Mouse (Mus musculus) embryonic facial prominence, embryonic 11.5 days (tissue): ENCODE measurements at regions not wholly inside any gene's neighbourhood (a gene's known extent, or its start where the extent isn't known, plus 50 kb on each side); places are given as distances from the start of the nearest gene placed in this dataset.

Experiments
- ATAC-seq: fragments of 200-750 bp; cut with Nextera tagmentation; replicated peaks from 2 replicates; pipeline ENCODE4 v1.8.0; 2017; ENCODE audit warnings: low read depth; ENCODE audit not compliant: insufficient number of reproducible peaks, low FRiP score, low TSS enrichment
- DNase-seq: peaks from one replicate; pipeline ENCODE4 v3.0.0-alpha.2; 2015; ENCODE audit warnings: low spot score
- H3K27ac ChIP-seq: fragments of 300-500 bp; sonication (generic); replicated peaks from 2 replicates; pipeline ENCODE4 v1.5.1; 2014; ENCODE audit warnings: mild to moderate bottlenecking, low read depth, low read length, control low read depth
- H3K27me3 ChIP-seq: fragments of 300-500 bp; sonication (generic); 2 replicates; pipeline ENCODE4 v1.6.1; 2014; ENCODE audit warnings: mild to moderate bottlenecking, low read length, moderate library complexity, mixed read lengths; ENCODE audit not compliant: control insufficient read depth, insufficient read depth
- H3K36me3 ChIP-seq: fragments of 300-500 bp; sonication (generic); replicated peaks from 2 replicates; pipeline ENCODE4 v1.6.1; 2014; ENCODE audit warnings: low read depth, mild to moderate bottlenecking, low read length, moderate library complexity, mixed read lengths; ENCODE audit not compliant: control insufficient read depth, insufficient read depth
- H3K4me1 ChIP-seq: fragments of 300-500 bp; sonication (generic); 2 replicates; pipeline ENCODE4 v1.6.1; 2014; ENCODE audit warnings: low read length, mixed read lengths; ENCODE audit not compliant: control insufficient read depth, insufficient read depth
- H3K4me2 ChIP-seq: fragments of 300-500 bp; sonication (generic); 2 replicates; pipeline ENCODE4 v1.6.1; 2014; ENCODE audit warnings: low read depth, mild to moderate bottlenecking, control low read depth, low read length, moderate library complexity
- H3K4me3 ChIP-seq: fragments of 300-500 bp; sonication (generic); 2 replicates; pipeline ENCODE4 v1.5.1; 2014; ENCODE audit warnings: low read depth, low read length, control low read depth
- H3K9ac ChIP-seq: fragments of 300-500 bp; sonication (generic); replicated peaks from 2 replicates; pipeline ENCODE4 v1.6.1; 2014; ENCODE audit warnings: mild to moderate bottlenecking, control low read depth, low read length
- H3K9me3 ChIP-seq: fragments of 300-500 bp; sonication (generic); replicated peaks from 2 replicates; pipeline ENCODE4 v1.6.1; 2016; ENCODE audit warnings: mild to moderate bottlenecking, low read length, inconsistent platforms, mixed read lengths; ENCODE audit not compliant: control insufficient read depth
- WGBS: fragments of 180-500 bp; shearing (Covaris S2); extraction: QIAGEN DNeasy Blood & Tissue Kit; methylation state at CpG from one replicate; pipeline ENCODE4 v1.1.7; 2014; 5-methylcytosine and 5-hydroxymethylcytosine counted together

DNA sequence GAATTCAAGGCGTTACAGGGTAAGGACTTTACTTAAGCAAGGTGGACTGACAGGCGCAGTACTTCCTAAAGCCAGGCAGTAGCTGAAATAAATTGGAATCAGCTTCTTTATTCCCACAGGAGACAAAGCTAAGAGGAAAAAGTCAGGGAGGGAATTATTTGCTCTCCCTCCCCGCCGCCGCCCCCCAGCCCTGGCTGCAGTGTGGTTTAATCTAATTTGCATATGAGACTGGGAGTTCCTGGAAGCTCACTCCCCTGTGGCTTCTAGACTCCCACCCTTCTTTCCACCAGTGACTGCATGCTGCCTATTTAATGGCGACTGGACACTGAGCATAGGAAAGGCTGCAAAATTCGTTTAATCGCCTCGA, 2292.7 kb upstream of the Gm7489 start:
- H3K27ac ChIP-seq: no peak overlapping the region
- H3K4me2 ChIP-seq: no peak overlapping the region
- WGBS: 34% methylated on average over 9 of the region's 9 CpGs
- no peaks in the 10 kb centered on the region for H3K9me3 ChIP-seq
- H3K9ac ChIP-seq: no peak overlapping the region
- no peaks in the 10 kb centered on the region for H3K27me3 ChIP-seq
- DNase-seq (peak; percentile 16), ATAC-seq (no peak)
- H3K36me3 ChIP-seq: no peaks in the 10 kb centered on the region
- no peaks in the 10 kb centered on the region for H3K4me1 ChIP-seq
- no peak overlapping the region for H3K4me3 ChIP-seq

DNA sequence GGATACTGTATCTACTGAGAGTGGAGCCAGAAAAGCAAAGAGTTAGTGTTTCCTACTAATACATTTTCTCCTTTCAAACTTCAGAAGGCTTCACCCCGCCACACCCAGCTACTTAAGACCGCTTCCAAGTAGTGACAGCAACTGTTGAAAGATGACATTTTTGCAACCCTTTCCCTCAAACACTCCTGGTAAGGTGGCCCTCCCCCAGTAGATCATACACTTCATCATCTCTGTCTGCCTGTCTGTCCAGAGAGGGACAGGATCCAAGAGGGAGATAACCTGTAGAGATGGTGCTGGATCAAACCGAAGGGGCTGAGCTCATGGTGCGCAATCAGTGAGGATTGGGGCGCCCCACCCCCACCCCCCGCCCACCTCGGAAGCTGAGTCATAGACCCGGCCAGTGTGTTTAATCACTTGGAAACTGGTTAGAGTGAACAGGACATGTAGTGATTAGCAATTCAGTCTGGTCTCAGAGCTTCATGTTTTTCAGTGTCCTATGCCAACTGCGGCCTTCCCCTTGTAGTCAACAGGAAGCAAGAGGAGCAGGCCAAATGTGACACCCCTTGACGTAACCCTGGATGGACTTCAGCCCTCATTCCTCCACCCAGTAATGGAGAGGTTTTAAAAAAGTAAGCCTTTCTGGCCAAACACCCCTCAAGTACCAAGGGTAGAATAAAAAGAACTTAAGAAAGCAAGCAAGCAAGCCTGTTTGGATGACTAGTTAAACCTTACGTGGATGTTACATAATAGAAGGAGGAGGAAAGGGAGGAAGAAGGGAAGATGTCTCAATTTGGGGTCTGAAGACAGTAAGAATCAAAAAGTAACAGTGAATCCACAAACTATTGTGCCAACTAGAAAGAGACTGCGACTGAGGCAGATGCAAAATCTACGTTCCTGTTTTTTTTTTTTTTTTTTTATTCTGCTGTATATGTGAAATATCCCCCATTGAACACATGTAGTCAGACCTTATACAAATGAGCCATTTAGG, 2291.9 kb upstream of the Gm7489 start:
- no peak for ATAC-seq

DNA sequence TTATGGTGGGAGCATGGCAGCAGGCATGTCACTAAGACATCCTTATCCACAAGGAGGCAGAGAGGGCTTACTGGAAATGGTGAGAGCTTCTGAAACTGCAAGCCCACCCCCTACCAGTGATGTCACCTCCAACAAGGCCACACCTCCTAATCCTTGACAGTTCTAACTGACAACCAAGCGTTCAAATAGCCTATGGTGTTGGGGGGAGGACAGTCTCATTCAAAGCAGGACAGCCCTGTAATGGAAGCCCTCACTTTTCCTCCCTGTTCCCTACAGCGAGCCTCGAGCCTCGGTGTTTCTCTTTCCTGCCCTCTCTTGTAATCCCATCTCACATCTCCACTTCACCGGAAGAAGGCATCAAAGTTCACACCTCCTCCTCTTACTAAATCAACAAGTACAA, 2290.6 kb upstream of the Gm7489 start:
- Histone ChIP-seq H3K4me3 (no peak overlapping the region), H3K36me3 (no peaks in the 10 kb centered on the region), H3K27ac (no peak overlapping the region), H3K9me3 (no peaks in the 10 kb centered on the region), H3K9ac (no peak overlapping the region), H3K27me3 (no peaks in the 10 kb centered on the region), H3K4me1 (no peaks in the 10 kb centered on the region), H3K4me2 (no peak overlapping the region)
- 54% methylated on average over 5 of the region's 5 CpGs for WGBS
- ATAC-seq (no peak), DNase-seq (no peak)

More for the DNA sequence above, 2291.9 kb upstream of the Gm7489 start:
- Histone ChIP-seq H3K9ac (no peak overlapping the region), H3K4me1 (no peaks in the 10 kb centered on the region), H3K4me3 (no peak overlapping the region), H3K27me3 (no peaks in the 10 kb centered on the region), H3K27ac (no peak overlapping the region), H3K4me2 (no peak overlapping the region), H3K36me3 (no peaks in the 10 kb centered on the region), H3K9me3 (no peaks in the 10 kb centered on the region)
- DNase-seq: no peak
- WGBS: 80% methylated on average over 13 of the region's 13 CpGs

DNA sequence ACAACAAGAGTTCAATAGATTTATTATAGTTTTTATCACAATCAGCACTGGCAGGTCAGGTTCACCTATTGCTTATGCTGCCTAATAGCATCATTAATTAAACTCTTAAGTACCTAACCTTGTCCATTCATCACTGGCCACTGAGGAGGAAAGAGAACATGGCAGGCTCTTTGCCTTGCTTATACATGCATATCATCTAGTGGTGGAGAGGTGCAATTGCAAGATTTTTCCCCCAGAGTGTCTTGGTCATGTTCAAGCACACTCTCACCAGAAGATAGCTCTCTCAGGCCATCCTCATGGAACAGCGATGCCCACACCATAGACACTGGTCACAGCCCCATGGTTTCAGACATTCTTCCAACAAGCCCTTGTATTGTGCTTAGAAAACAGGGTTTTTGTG, 2289.1 kb upstream of the Gm7489 start:
- Histone ChIP-seq H3K27ac (no peak overlapping the region), H3K4me3 (no peak overlapping the region), H3K9me3 (no peaks in the 10 kb centered on the region), H3K27me3 (no peaks in the 10 kb centered on the region), H3K4me1 (no peaks in the 10 kb centered on the region), H3K4me2 (no peak overlapping the region), H3K9ac (no peak overlapping the region), H3K36me3 (no peaks in the 10 kb centered on the region)
- 62% methylated on average over 1 of the region's 1 CpGs for WGBS
- ATAC-seq: no peak; the same call in 1 of the 2 replicates
- DNase-seq: peak; percentile 48

DNA sequence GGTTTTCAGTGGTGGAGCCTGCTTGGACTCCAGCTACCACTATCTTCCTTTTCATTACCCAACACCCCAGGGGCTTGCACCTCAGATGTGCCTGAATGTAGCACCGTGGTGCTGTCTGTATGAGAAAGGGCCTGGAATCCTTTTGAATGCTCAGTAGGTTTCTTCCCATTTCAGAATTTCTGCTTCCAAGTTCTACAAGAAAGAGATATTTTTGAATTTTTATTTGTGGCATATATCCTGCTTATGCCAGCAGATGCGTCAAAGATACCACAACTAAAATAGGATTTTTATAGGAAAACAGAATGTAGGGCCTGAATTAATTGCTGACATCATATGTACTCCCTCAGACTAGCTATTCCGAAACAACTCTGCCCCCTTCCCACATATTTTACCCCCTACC, 2286.9 kb upstream of the Gm7489 start:
- Histone ChIP-seq H3K9ac (no peak overlapping the region), H3K36me3 (no peaks in the 10 kb centered on the region), H3K27me3 (no peaks in the 10 kb centered on the region), H3K27ac (no peak overlapping the region), H3K4me3 (no peak overlapping the region), H3K4me2 (no peak overlapping the region), H3K4me1 (no peaks in the 10 kb centered on the region), H3K9me3 (no peaks in the 10 kb centered on the region)
- no peak for DNase-seq
- ATAC-seq: no peak
- WGBS: 83% methylated on average over 3 of the region's 3 CpGs

DNA sequence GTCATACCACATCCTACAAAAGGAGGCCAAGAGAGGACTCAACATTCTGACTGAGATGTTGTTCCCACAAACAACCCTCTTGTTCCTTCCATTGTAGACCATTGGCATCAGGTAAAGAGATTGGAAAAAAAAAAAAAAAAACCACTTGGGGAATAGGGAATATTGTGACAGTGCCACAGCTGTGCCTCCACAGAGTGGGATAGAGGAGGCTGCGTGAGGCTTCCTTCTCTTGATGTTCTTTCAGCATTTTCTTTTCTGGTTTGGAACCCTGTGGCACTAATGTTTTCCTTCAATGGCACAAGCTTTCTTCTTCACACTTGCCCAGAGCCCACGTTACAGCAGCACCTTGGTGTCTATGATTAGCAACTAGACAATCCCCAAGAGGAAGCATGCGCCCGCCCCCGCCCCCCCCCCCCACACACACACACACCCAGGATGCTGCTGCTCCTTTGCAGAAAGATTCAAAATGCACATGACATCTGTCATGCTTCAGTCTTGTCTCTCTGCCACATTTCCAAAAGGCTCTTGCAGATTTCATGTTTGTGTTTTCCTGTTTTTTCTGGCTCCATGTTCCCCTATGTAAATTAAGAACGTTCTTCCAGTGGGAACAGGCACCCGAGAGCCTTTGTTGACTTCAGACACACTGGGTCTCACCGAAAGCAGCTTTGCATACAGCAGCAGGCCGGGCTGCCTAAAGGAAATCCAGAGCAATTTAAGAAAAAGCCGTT, 2283.4 kb upstream of the Gm7489 start:
- no peaks in the 10 kb centered on the region for H3K9me3 ChIP-seq
- H3K36me3 ChIP-seq: no peaks in the 10 kb centered on the region
- 56% methylated on average over 10 of the region's 10 CpGs for WGBS
- no peak overlapping the region for H3K9ac ChIP-seq
- no peak overlapping the region for H3K4me3 ChIP-seq
- H3K4me1 ChIP-seq: no peaks in the 10 kb centered on the region
- H3K27ac ChIP-seq: no peak overlapping the region
- DNase-seq (no peak), ATAC-seq (no peak)
- H3K4me2 ChIP-seq: no peak overlapping the region
- no peaks in the 10 kb centered on the region for H3K27me3 ChIP-seq

DNA sequence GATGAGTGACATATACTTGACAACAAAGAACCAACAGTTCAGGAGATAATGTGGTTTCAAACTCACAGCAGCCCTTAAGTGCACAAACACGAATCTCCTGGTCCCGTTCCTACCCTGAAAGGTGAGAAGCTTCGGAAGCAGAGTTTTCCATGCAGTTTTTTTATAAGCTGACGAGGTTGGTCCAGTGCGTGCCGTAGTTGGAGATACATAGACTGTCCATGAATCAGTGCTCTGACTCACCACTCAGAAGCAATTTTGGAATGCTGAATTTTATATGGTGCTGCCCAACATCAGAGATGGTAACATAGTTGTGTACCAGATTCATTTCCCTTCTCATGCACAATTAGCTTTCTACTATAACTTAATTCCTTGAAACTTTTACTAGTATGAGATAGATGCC, 2263.3 kb upstream of the Gm7489 start:
- H3K27me3 ChIP-seq: no peaks in the 10 kb centered on the region
- no peak for DNase-seq
- no peak overlapping the region for H3K27ac ChIP-seq
- H3K4me3 ChIP-seq: no peak overlapping the region
- no peak overlapping the region for H3K9ac ChIP-seq
- H3K4me2 ChIP-seq: no peak overlapping the region
- WGBS: 89% methylated on average over 6 of the region's 6 CpGs
- no peaks in the 10 kb centered on the region for H3K36me3 ChIP-seq
- H3K4me1 ChIP-seq: no peaks in the 10 kb centered on the region
- H3K9me3 ChIP-seq: no peaks in the 10 kb centered on the region
- ATAC-seq: no peak

DNA sequence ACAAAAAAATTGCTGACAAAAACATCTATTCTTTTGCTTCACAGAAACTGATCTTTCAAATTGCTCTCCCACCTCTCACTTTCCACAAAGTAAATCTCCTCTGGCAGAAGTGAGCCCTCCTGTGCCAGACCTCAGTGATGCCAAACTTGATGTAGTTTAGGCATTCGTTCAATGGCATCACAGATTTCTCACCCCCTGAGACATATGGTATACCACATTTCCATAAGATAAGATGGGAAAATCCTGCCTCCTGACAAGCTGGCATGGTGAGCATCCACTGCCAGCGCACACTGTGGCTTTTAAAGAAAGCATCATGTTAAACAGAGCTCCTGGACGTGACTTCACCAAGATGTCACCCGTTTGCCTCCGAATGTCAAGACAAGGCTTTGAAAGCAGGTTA, 2257.2 kb upstream of the Gm7489 start:
- H3K4me2 ChIP-seq: no peak overlapping the region
- 83% methylated on average over 5 of the region's 5 CpGs for WGBS
- H3K9ac ChIP-seq: no peak overlapping the region
- ATAC-seq (no peak), DNase-seq (no peak)
- no peak overlapping the region for H3K27ac ChIP-seq
- H3K36me3 ChIP-seq: no peaks in the 10 kb centered on the region
- H3K9me3 ChIP-seq: no peaks in the 10 kb centered on the region
- no peaks in the 10 kb centered on the region for H3K4me1 ChIP-seq
- H3K27me3 ChIP-seq: no peaks in the 10 kb centered on the region
- no peak overlapping the region for H3K4me3 ChIP-seq
